Mouse (Mus musculus) embryonic fibroblast, embryonic 13.5 days (primary cell): ENCODE results near the gene 4931428F04Rik. TPM values are rescaled to one million over a fixed set of nuclear protein-coding genes. Genes with fewer than 3 reads are reported as not detected.

ENCODE experiments used
- H3K27ac ChIP-seq: 2 replicates; pipeline ENCODE4 v1.5.1; 2012; ENCODE audit warnings: low read length, control low read depth, inconsistent platforms; ENCODE audit not compliant: insufficient read depth
- H3K4me1 ChIP-seq: 2 replicates; pipeline ENCODE4 v1.6.1; 2011; ENCODE audit warnings: low read length; ENCODE audit not compliant: control insufficient read depth, insufficient read depth
- H3K4me3 ChIP-seq: 2 replicates; pipeline ENCODE4 v1.5.1; 2011; ENCODE audit warnings: mild to moderate bottlenecking, control low read depth, low read length; ENCODE audit not compliant: insufficient read depth
- CTCF ChIP-seq: IDR thresholded peaks from 2 replicates; pipeline ENCODE4 v1.5.1; 2011; ENCODE audit warnings: mild to moderate bottlenecking, control low read depth, low read length, moderate library complexity, borderline replicate concordance; ENCODE audit not compliant: insufficient read depth
- POLR2A ChIP-seq: IDR thresholded peaks from 2 replicates; pipeline ENCODE4 v1.6.1; 2011; ENCODE audit warnings: low read depth, mild to moderate bottlenecking, control low read depth, low read length, moderate library complexity
- polyA plus RNA-seq: library from polyadenylated mRNA; stranded (reverse); fragments of >200 nt; gene quantifications from 2 replicates; pipeline ENCODE4 v1.2.4, GENCODE M21; 2011; ENCODE audit warnings: low read depth; ENCODE audit not compliant: missing spikeins, insufficient read length

Gene 4931428F04Rik
- polyA plus RNA-seq, 1 experiment = 6.2 TPM

GRCm38 (mm10) chr8:105290554-105291314 lies 1.1 kb upstream of the 4931428F04Rik start:
- H3K4me1 ChIP-seq = no peaks in the 10 kb centered on the region
- TF ChIP-seq POLR2A = no peak
- TF ChIP-seq CTCF = peak; percentile 91
- no peak overlapping the region for H3K27ac ChIP-seq
- no peak overlapping the region for H3K4me3 ChIP-seq

- H3K27ac ChIP-seq = peak overlapping the region; percentile 55
- no peaks in the 10 kb centered on the region for H3K4me1 ChIP-seq
- TF ChIP-seq POLR2A (peak; percentile 70), CTCF (no peak)
- H3K4me3 ChIP-seq = peak overlapping the region; percentile 37
Observed at GRCm38 (mm10) chr8:105288958-105289732, 519 bp downstream of the 4931428F04Rik start.

- TF ChIP-seq POLR2A (no peak), CTCF (no peak)
- Histone ChIP-seq H3K4me1 (no peaks in the 10 kb centered on the region), H3K4me3 (peak overlapping the region; percentile 20), H3K27ac (no peak overlapping the region)
Observed at GRCm38 (mm10) chr8:105288231-105288630, 1.4 kb downstream of the 4931428F04Rik start.

- H3K27ac ChIP-seq = no peak overlapping the region
- no peak for TF ChIP-seq CTCF
- TF ChIP-seq POLR2A = no peak
- H3K4me1 ChIP-seq = no peaks in the 10 kb centered on the region
- H3K4me3 ChIP-seq = no peak overlapping the region
Observed at GRCm38 (mm10) chr8:105286907-105287306, 2.8 kb downstream of the 4931428F04Rik start.

- TF ChIP-seq POLR2A = no peak
- TF ChIP-seq CTCF = no peak
- H3K27ac ChIP-seq = no peak overlapping the region
- H3K4me3 ChIP-seq = no peak overlapping the region
- no peaks in the 10 kb centered on the region for H3K4me1 ChIP-seq
Observed at GRCm38 (mm10) chr8:105285514-105285913, 4.2 kb downstream of the 4931428F04Rik start.

GRCm38 (mm10) chr8:105283074-105283473 lies 6.6 kb downstream of the 4931428F04Rik start:
- H3K4me1 ChIP-seq = no peaks in the 10 kb centered on the region
- peak; percentile 94 for TF ChIP-seq CTCF
- no peak for TF ChIP-seq POLR2A
- H3K4me3 ChIP-seq = no peak overlapping the region
- no peak overlapping the region for H3K27ac ChIP-seq

- no peak overlapping the region for H3K4me3 ChIP-seq
Observed at GRCm38 (mm10) chr8:105282239-105282638, 7.4 kb downstream of the 4931428F04Rik start.

GRCm38 (mm10) chr8:105281821-105282220 lies 7.8 kb downstream of the 4931428F04Rik start:
- Histone ChIP-seq H3K27ac (no peak overlapping the region), H3K4me1 (no peaks in the 10 kb centered on the region), H3K4me3 (no peak overlapping the region)
- no peak for TF ChIP-seq POLR2A
- TF ChIP-seq CTCF = no peak

More at GRCm38 (mm10) chr8:105282239-105282638, 7.4 kb downstream of the 4931428F04Rik start:
- Histone ChIP-seq H3K4me1 (no peaks in the 10 kb centered on the region), H3K27ac (no peak overlapping the region)
- no peak for TF ChIP-seq CTCF
- TF ChIP-seq POLR2A = no peak

- H3K4me3 ChIP-seq = no peak overlapping the region
- H3K4me1 ChIP-seq = no peaks in the 10 kb centered on the region
- H3K27ac ChIP-seq = no peak overlapping the region
- TF ChIP-seq CTCF (no peak), POLR2A (no peak)
Observed at GRCm38 (mm10) chr8:105280567-105280966, 9.1 kb downstream of the 4931428F04Rik start.

- no peak for TF ChIP-seq CTCF
- TF ChIP-seq POLR2A = no peak
- Histone ChIP-seq H3K4me1 (no peaks in the 10 kb centered on the region), H3K4me3 (no peak overlapping the region), H3K27ac (no peak overlapping the region)
Observed at GRCm38 (mm10) chr8:105278911-105279334, 10.7 kb downstream of the 4931428F04Rik start.
